Mouse (Mus musculus) spleen, adult 2 months (tissue): ENCODE data around the gene Kmt5a.

Experiments used
- CTCF ChIP-seq: fragments of 200-500 bp; IDR thresholded peaks from 2 replicates; pipeline ENCODE4 v1.5.1; 2011; ENCODE audit warnings: mild to moderate bottlenecking, inconsistent platforms; ENCODE audit not compliant: insufficient read depth, insufficient read length, insufficient replicate concordance; ENCODE audit errors: extremely low read depth
- POLR2A ChIP-seq: fragments of 200-500 bp; IDR thresholded peaks from 2 replicates; pipeline ENCODE4 v1.6.1; 2011; ENCODE audit warnings: low read depth, low read length, inconsistent platforms

DNA sequence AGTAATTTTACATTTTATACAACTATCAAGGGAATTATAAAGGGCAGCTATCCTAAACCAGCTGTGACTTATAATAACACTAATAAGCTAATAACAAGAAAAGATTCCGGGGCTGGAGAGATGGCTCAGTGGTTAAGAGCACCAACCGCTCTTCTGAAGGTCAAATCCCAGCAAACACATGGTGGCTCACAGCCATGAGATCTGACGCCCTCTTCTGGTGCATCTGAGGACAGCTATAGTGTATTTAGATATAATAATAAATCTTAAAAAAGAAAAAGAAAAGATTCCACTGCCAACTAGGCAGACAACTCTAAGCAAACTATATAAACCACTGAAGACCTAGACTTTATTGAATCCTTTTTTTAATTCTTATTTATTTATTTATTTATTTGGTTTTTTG is 28.9 kb upstream of the Kmt5a start:
- TF ChIP-seq CTCF (no peak), POLR2A (no peak)
